Comparison of ENCODE assay signal across 20 mouse cellular contexts in the genomic region with DNA sequence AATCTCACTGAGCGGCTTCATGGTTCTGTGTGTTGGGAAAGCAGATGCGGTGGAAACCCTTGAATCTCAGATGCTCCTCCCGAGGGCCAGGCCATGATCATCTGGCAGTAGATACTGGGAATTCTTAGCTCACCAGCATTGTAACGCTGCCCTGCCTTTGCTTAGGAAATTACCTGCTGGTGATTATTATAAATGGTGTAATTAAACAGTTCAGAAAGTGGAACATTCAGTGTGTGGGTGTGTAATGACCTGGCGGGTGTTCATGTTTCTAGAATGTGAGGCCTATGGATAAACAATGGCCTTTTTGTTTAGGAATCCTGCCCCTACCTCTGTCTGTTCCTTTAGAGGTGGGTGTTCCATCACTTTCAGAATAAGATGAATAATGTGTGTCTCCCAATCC. TPM values are rescaled to one million over a fixed set of nuclear protein-coding genes. Genes with fewer than 3 reads are reported as not detected.
DNase-seq lines count a peak whose midpoint lies in the region; TF ChIP-seq lines count a peak whose summit lies in the region.
"Had no signal": no experiment of that assay in that cellular context is flagged by ENCODE, and none has a peak within 500 bp of the region (broad histone marks: within the 10 kb centered on the region; RNA-seq: fewer than 3 reads in every experiment).

No protein-coding gene starts in this region.

- intact Hi-C loops in heart, adult 2 months (cut with DNase I), result no loop called here

- no peaks in the 10 kb centered on the region for H3K36me3 ChIP-seq in heart, adult 2 months (ENCODE audit: control insufficient read depth, insufficient read depth, low read length)
- H3K36me3 ChIP-seq: embryonic facial prominence, embryonic 10.5 days; embryonic facial prominence, embryonic 12.5 days; forebrain, embryonic 10.5 days; forebrain, embryonic 12.5 days had no signal

- no peak for TF ChIP-seq EP300 in heart, adult 2 months (IDR thresholded peaks at IDR 0.05; ENCODE audit: insufficient read depth, low read depth, low read length)

- H3K79me2 ChIP-seq in heart, adult 2 months (replicated peaks; ENCODE audit: control insufficient read depth, insufficient read depth, low read length), result no peaks in the 10 kb centered on the region

- no peak for DNase-seq in layer of hippocampus, adult 2 months (ENCODE audit: low spot score in 2 of 2)
- no peak for DNase-seq in layer of hippocampus, adult 9-11 months
- peak; percentile 48 for DNase-seq in Muller cell, postnatal 12 days (ENCODE audit: inconsistent ontology term)
- peak; percentile 67 for DNase-seq in fat pad, adult 2 months (ENCODE audit: extremely low read depth, low read depth, low spot score)
- DNase-seq in gastrocnemius, adult 8-10 months (ENCODE audit: low spot score in 2 of 2), result no peak
- DNase-seq in heart, adult 2 months, result no peak
- DNase-seq: adrenal gland, adult 8-10 months; adrenal gland, postnatal 14 days; adrenal gland, postnatal 36 days; cerebellum, adult 11-12 months; cerebellum, adult 2 months; cerebellum, adult 9-10 months; cerebellum, postnatal 10 days; cerebellum, postnatal 25 days had no signal

- no peaks in the 10 kb centered on the region for H3K4me1 ChIP-seq in heart, adult 2 months (ENCODE audit: control insufficient read depth, insufficient read depth, low read length)
- H3K4me1 ChIP-seq: embryonic facial prominence, embryonic 12.5 days had no signal

- no peak overlapping the region for H3K9ac ChIP-seq in heart, adult 2 months (ENCODE audit: low read depth, low read length)
- H3K9ac ChIP-seq: embryonic facial prominence, embryonic 12.5 days; forebrain, embryonic 12.5 days had no signal

- 83% methylated on average over 5 of the region's 5 CpGs for WGBS in heart, adult 2 months

- H3K27ac ChIP-seq in layer of hippocampus, adult 2 months, result peak overlapping the region; percentile 15; the same call in 1 of the 2 replicates
- no peak overlapping the region for H3K27ac ChIP-seq in heart, adult 2 months
- H3K27ac ChIP-seq: embryonic facial prominence, embryonic 10.5 days; embryonic facial prominence, embryonic 12.5 days; forebrain, embryonic 10.5 days; forebrain, embryonic 12.5 days had no signal

- no peak overlapping the region for H3K4me3 ChIP-seq in layer of hippocampus, adult 2 months
- H3K4me3 ChIP-seq in heart, adult 2 months, result no peak overlapping the region
- H3K4me3 ChIP-seq: embryonic facial prominence, embryonic 10.5 days; embryonic facial prominence, embryonic 12.5 days; forebrain, embryonic 10.5 days; forebrain, embryonic 12.5 days had no signal

- no peaks in the 10 kb centered on the region for H3K27me3 ChIP-seq in heart, adult 2 months (ENCODE audit: control insufficient read depth, insufficient read depth, low read length)
- H3K27me3 ChIP-seq: embryonic facial prominence, embryonic 12.5 days; Patski had no signal

- no peak for TF ChIP-seq CTCF in layer of hippocampus, adult 2 months (conservative IDR thresholded peaks at IDR 0.05)
- TF ChIP-seq CTCF in heart, adult 2 months (IDR thresholded peaks at IDR 0.05), result no peak

- no peak for TF ChIP-seq POLR2A in heart, adult 2 months (IDR thresholded peaks at IDR 0.05; ENCODE audit: insufficient read depth, low read depth, low read length)

RNA-seq across cellular contexts. Expression of gene Nhsl1, which starts 39.7 kb away (rescaled TPM):
- total RNA-seq in layer of hippocampus, adult 2 months (2021), result 10 to 100 TPM; 47.5 to 51.6 TPM
- total RNA-seq in gastrocnemius, adult 8-10 months (2022), result 1 to 10 TPM; 5.9 to 7.1 (median 6.4) TPM
- total RNA-seq in heart, adult 2 months (2021), result 10 to 100 TPM; 15.8 to 17.4 TPM
- polyA plus RNA-seq in heart, adult 2 months (2012; rRNA removed), result 6.8 and 9.8 TPM in 2 replicates
- total RNA-seq: MEL had no signal

Comparison
In these comparisons a context has a peak if more than half of its experiments do, and no peak if none do; other contexts are left out.
1. DNase-seq: peak in Muller cell, postnatal 12 days (single experiment) and fat pad, adult 2 months (single experiment); none in layer of hippocampus, adult 2 months (0 of 2), layer of hippocampus, adult 9-11 months (single experiment), gastrocnemius, adult 8-10 months (0 of 2) and heart, adult 2 months (0 of 2).